Mouse (Mus musculus) left cerebral cortex, adult 9 months (tissue): ENCODE data around the gene Hemk1.

Experiments used
- DNase-seq, 2 experiments: peaks; one replicate each; pipeline ENCODE4 v3.0.0; 2022; ENCODE audit warnings: low spot score in 2 of 2

Gene Hemk1

GRCm38 (mm10) chr9:107295616-107296015 is 42.5 kb downstream of the Hemk1 start:
- peak in 1 of 2 experiments; percentile 54 for DNase-seq

- DNase-seq, result peak in 1 of 2 experiments; percentile 70
These were observed 43.9 kb downstream of the Hemk1 start for GRCm38 (mm10) chr9:107294249-107294648.

GRCm38 (mm10) chr9:107290897-107291296 is 47.3 kb downstream of the Hemk1 start:
- peak in 1 of 2 experiments; percentile 81 for DNase-seq

GRCm38 (mm10) chr9:107289211-107290076 is 48.7 kb downstream of the Hemk1 start, which contains the start of gene Mapkapk3:
Gene Mapkapk3, minus strand, starts transcription at chr9:107289877.
- peak in 1 of 2 experiments; percentile 52 for DNase-seq

- DNase-seq, result no peak
These were observed 49.4 kb downstream of the Hemk1 start for GRCm38 (mm10) chr9:107288711-107289110.

GRCm38 (mm10) chr9:107288105-107288650 is 50.0 kb downstream of the Hemk1 start:
- DNase-seq, result no peak

GRCm38 (mm10) chr9:107287294-107287693 is 50.9 kb downstream of the Hemk1 start:
- no peak for DNase-seq

- DNase-seq, result no peak
These were observed 53.1 kb downstream of the Hemk1 start for GRCm38 (mm10) chr9:107285009-107285408.

- no peak for DNase-seq
These were observed 55.2 kb downstream of the Hemk1 start for GRCm38 (mm10) chr9:107282951-107283350.

- DNase-seq, result no peak
These were observed 56.7 kb downstream of the Hemk1 start for GRCm38 (mm10) chr9:107281241-107281987.

GRCm38 (mm10) chr9:107280322-107281027 is 57.7 kb downstream of the Hemk1 start:
- DNase-seq, result no peak

GRCm38 (mm10) chr9:107279378-107280321 is 58.5 kb downstream of the Hemk1 start:
- DNase-seq, result no peak

- DNase-seq, result no peak
These were observed 59.4 kb downstream of the Hemk1 start for GRCm38 (mm10) chr9:107278527-107279377.

GRCm38 (mm10) chr9:107278126-107278525 is 60.0 kb downstream of the Hemk1 start:
- no peak for DNase-seq

- no peak for DNase-seq
These were observed 60.5 kb downstream of the Hemk1 start for GRCm38 (mm10) chr9:107277603-107278002.
